10 mouse cellular contexts compared by ENCODE assay signal in the genomic region with DNA sequence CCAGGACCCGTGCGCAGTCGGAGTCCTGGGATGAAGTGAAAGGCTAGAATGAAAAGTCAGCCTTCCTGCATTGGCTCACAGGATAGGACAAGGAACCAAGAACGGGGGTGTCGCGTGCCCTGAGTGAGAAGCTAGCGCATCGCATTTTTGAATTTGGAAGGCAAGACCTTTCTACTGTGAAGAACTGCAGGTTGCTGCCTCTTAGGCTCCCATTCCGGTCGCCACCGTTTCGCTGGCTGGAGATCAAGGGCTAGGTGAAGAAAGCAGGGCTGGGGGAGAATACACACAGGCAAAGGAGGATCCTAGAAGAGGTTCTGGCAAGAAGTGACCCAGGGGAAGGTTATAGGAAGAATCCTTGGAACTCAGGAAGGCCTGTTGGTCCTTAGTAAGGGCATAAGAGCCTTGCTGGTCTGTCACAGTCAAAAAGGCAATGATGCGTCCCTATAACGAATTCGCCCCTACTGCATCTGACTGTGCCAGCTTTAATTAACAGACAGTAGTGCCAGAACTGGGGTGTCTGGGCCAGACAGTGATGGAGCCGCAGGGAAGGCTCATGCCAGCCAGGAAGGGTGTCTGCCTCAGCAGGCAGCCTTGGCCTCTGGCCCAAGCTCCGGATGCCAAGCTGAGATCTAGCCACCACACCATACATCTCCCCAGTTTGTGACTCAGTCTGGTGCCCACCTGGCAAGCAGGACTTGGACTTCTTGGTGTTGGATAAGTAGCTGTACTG. TPM values are rescaled to one million over a fixed set of nuclear protein-coding genes. Genes with fewer than 3 reads are reported as not detected.
A peak's percentile ranks its signal among the peaks of the same experiment; 100 is the strongest.
DNase-seq lines count a peak whose midpoint lies in the region; ATAC-seq and TF ChIP-seq lines count a peak whose summit lies in the region.
"Had no signal": no experiment of that assay in that cellular context is flagged by ENCODE, and none has a peak within 500 bp of the region (broad histone marks: within the 10 kb centered on the region; RNA-seq: fewer than 3 reads in every experiment).

No protein-coding gene starts in this region.

- no peak for ATAC-seq in kidney, postnatal 0 days (replicated peaks; ENCODE audit: low FRiP score, low read depth)
- ATAC-seq in forebrain, postnatal 0 days: peak; percentile 66
- no peak for ATAC-seq in midbrain, embryonic 13.5 days

- no peak overlapping the region for H3K9ac ChIP-seq in kidney, postnatal 0 days (ENCODE audit: low read depth, low read length)
- H3K9ac ChIP-seq in forebrain, postnatal 0 days: peak overlapping the region; percentile 37; the same call in 1 of the 2 replicates
- no peak overlapping the region for H3K9ac ChIP-seq in midbrain, embryonic 13.5 days (replicated peaks)

- no peaks in the 10 kb centered on the region for H3K9me3 ChIP-seq in kidney, postnatal 0 days (replicated peaks; ENCODE audit: low read length)
- H3K9me3 ChIP-seq in forebrain, postnatal 0 days (ENCODE audit: low read length): no peaks in the 10 kb centered on the region
- H3K9me3 ChIP-seq in midbrain, embryonic 13.5 days: no peaks in the 10 kb centered on the region
- H3K9me3 ChIP-seq: G1E had no signal

- H3K27me3 ChIP-seq in kidney, postnatal 0 days (ENCODE audit: insufficient read depth, low read length): peaks cover 64% of the 10 kb centered on the region
- H3K27me3 ChIP-seq in forebrain, postnatal 0 days (ENCODE audit: insufficient read depth, low read length): peaks cover 50% of the 10 kb centered on the region
- peaks cover 90% of the 10 kb centered on the region for H3K27me3 ChIP-seq in midbrain, embryonic 13.5 days

- peak overlapping the region; percentile 43; the same call in 1 of the 2 replicates for H3K4me2 ChIP-seq in kidney, postnatal 0 days (ENCODE audit: low read length)
- peak overlapping the region; percentile 61 for H3K4me2 ChIP-seq in forebrain, postnatal 0 days (ENCODE audit: low read depth)
- peak overlapping the region; percentile 52 for H3K4me2 ChIP-seq in midbrain, embryonic 13.5 days (replicated peaks)

- TF ChIP-seq CTCF in kidney, postnatal 0 days (IDR thresholded peaks at IDR 0.05; ENCODE audit: low read depth): no peak
- TF ChIP-seq CTCF in cortical plate, adult 2 months (IDR thresholded peaks at IDR 0.05; ENCODE audit: extremely low read depth, insufficient read depth, low read length): no peak
- TF ChIP-seq CTCF in forebrain, postnatal 0 days (IDR thresholded peaks at IDR 0.05; ENCODE audit: low read depth): no peak

- TF ChIP-seq POLR2A in cortical plate, adult 2 months (IDR thresholded peaks at IDR 0.05; ENCODE audit: extremely low read depth, insufficient read depth, low read length): no peak

- WGBS in kidney, postnatal 0 days: 23% methylated on average over 17 of the region's 17 CpGs
- whole genome bisulfite sequencing in forebrain, postnatal 0 days: 14% methylated on average over 17 of the region's 17 CpGs
- 26% methylated on average over 17 of the region's 17 CpGs for WGBS in midbrain, embryonic 13.5 days

- no peak for DNase-seq in kidney, postnatal 0 days (ENCODE audit: low spot score)
- DNase-seq in kidney, adult 11 months: no peak
- peak; percentile 67 for DNase-seq in forebrain, postnatal 0 days
- no peak for DNase-seq in lung, postnatal 10 days
- DNase-seq in ovary, postnatal 36 days (ENCODE audit: low spot score): no peak
- DNase-seq in embryo, embryonic 10 days (ENCODE audit: low spot score): no peak

- no peak overlapping the region for H3K4me3 ChIP-seq in kidney, postnatal 0 days (replicated peaks; ENCODE audit: low read depth, low read length)
- peak overlapping the region; percentile 10; the same call in 1 of the 2 replicates for H3K4me3 ChIP-seq in cortical plate, adult 2 months (ENCODE audit: insufficient read depth, low read length)
- peak overlapping the region; percentile 37 for H3K4me3 ChIP-seq in forebrain, postnatal 0 days (ENCODE audit: low read depth, low read length)
- H3K4me3 ChIP-seq in midbrain, embryonic 13.5 days (replicated peaks): peak overlapping the region; percentile 32

- H3K36me3 ChIP-seq in kidney, postnatal 0 days (ENCODE audit: insufficient read depth, low read length): no peaks in the 10 kb centered on the region
- H3K36me3 ChIP-seq in forebrain, postnatal 0 days (ENCODE audit: insufficient read depth): no peaks in the 10 kb centered on the region
- no peaks in the 10 kb centered on the region for H3K36me3 ChIP-seq in midbrain, embryonic 13.5 days
- H3K36me3 ChIP-seq: G1E had no signal

- no peak overlapping the region for H3K27ac ChIP-seq in kidney, postnatal 0 days
- H3K27ac ChIP-seq in cortical plate, adult 2 months (ENCODE audit: insufficient read depth, low read length): no peak overlapping the region
- no peak overlapping the region for H3K27ac ChIP-seq in forebrain, postnatal 0 days (ENCODE audit: low read depth, low read length)
- H3K27ac ChIP-seq in midbrain, embryonic 13.5 days: no peak overlapping the region

- peaks cover 9% of the 10 kb centered on the region for H3K4me1 ChIP-seq in kidney, postnatal 0 days (replicated peaks; ENCODE audit: insufficient read depth, low read length)
- no peaks in the 10 kb centered on the region for H3K4me1 ChIP-seq in cortical plate, adult 2 months (ENCODE audit: control insufficient read depth, insufficient read depth, low read length)
- peaks cover 7% of the 10 kb centered on the region for H3K4me1 ChIP-seq in forebrain, postnatal 0 days (ENCODE audit: insufficient read depth)
- peaks cover 15% of the 10 kb centered on the region for H3K4me1 ChIP-seq in midbrain, embryonic 13.5 days (replicated peaks)

RNA-seq across cellular contexts. Expression of gene Grid2ip, which starts 13.4 kb away (rescaled TPM):
- polyA plus RNA-seq in kidney, postnatal 0 days (2015; fragmentation: Nextera tagmentation; extraction: Ambion mirVana): 0.03 TPM in 1 of 2 replicates, not detected in the other
- 2.3 and 3.0 TPM in 2 replicates for polyA plus RNA-seq in cortical plate, adult 2 months (2012; rRNA removed)
- total RNA-seq in forebrain, postnatal 0 days (2014; rRNA removed): 1.8 TPM in 2 replicates
- 0.52 and 0.88 TPM in 2 replicates for polyA plus RNA-seq in forebrain, postnatal 0 days (2015; fragmentation: Nextera tagmentation; extraction: Ambion mirVana)
- 0.19 and 0.36 TPM in 2 replicates for polyA plus RNA-seq in midbrain, embryonic 13.5 days (2015; fragmentation: Nextera tagmentation; extraction: Ambion mirVana)
- total RNA-seq: heart, postnatal 25 days had no signal
- polyA plus RNA-seq: G1E had no signal

RNA-seq across cellular contexts. Expression of gene Kdelr2, which starts 33.1 kb away (rescaled TPM):
- 319 and 337 TPM in 2 replicates for polyA plus RNA-seq in kidney, postnatal 0 days (2015; fragmentation: Nextera tagmentation; extraction: Ambion mirVana)
- polyA plus RNA-seq in cortical plate, adult 2 months (2012; rRNA removed): 27.3 and 30.3 TPM in 2 replicates
- total RNA-seq in forebrain, postnatal 0 days (2014; rRNA removed): 80.5 and 80.9 TPM in 2 replicates
- polyA plus RNA-seq in forebrain, postnatal 0 days (2015; fragmentation: Nextera tagmentation; extraction: Ambion mirVana): 121 and 125 TPM in 2 replicates
- 138 and 141 TPM in 2 replicates for polyA plus RNA-seq in midbrain, embryonic 13.5 days (2015; fragmentation: Nextera tagmentation; extraction: Ambion mirVana)

RNA-seq across cellular contexts. Expression of gene Zdhhc4, which starts 41.5 kb away (rescaled TPM):
- 87.6 and 91.2 TPM in 2 replicates for polyA plus RNA-seq in kidney, postnatal 0 days (2015; fragmentation: Nextera tagmentation; extraction: Ambion mirVana)
- polyA plus RNA-seq in cortical plate, adult 2 months (2012; rRNA removed): 67.2 and 67.6 TPM in 2 replicates
- total RNA-seq in forebrain, postnatal 0 days (2014; rRNA removed): 45.1 and 62.6 TPM in 2 replicates
- polyA plus RNA-seq in forebrain, postnatal 0 days (2015; fragmentation: Nextera tagmentation; extraction: Ambion mirVana): 94.0 and 97.3 TPM in 2 replicates
- polyA plus RNA-seq in midbrain, embryonic 13.5 days (2015; fragmentation: Nextera tagmentation; extraction: Ambion mirVana): 77.1 and 83.8 TPM in 2 replicates

RNA-seq across cellular contexts. Expression of gene E130309D02Rik, which starts 55.4 kb away (rescaled TPM):
- 27.8 and 30.9 TPM in 2 replicates for polyA plus RNA-seq in kidney, postnatal 0 days (2015; fragmentation: Nextera tagmentation; extraction: Ambion mirVana)
- 16.3 and 16.9 TPM in 2 replicates for polyA plus RNA-seq in cortical plate, adult 2 months (2012; rRNA removed)
- total RNA-seq in forebrain, postnatal 0 days (2014; rRNA removed): 40.9 and 44.7 TPM in 2 replicates
- polyA plus RNA-seq in forebrain, postnatal 0 days (2015; fragmentation: Nextera tagmentation; extraction: Ambion mirVana): 27.7 and 29.2 TPM in 2 replicates
- polyA plus RNA-seq in midbrain, embryonic 13.5 days (2015; fragmentation: Nextera tagmentation; extraction: Ambion mirVana): 38.5 and 43.4 TPM in 2 replicates
